ENCODE assay signal across 9 mouse cellular contexts in the genomic region with DNA sequence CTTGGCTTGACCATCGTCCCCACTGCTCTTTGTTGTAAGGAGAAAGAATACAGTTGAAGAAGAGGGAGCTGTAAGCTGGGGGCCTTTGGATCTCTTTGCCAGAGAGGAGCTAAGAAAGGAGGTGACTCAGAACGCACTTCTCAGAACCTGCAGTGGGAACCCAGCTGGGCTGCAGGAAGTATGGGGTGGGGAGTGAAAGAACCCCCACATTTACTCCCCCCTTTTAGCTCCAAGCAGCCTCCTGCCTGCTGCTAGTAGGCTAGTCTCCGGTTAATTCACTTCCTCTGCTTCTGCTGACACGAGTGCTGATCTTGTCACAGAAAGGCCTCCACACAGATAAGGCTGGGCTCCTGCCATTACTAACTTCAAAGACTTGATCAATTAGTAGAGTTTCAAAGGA. TPM values are rescaled to one million over a fixed set of nuclear protein-coding genes. Genes with fewer than 3 reads are reported as not detected.
DNase-seq lines count a peak whose midpoint lies in the region; ATAC-seq and TF ChIP-seq lines count a peak whose summit lies in the region.
"Had no signal": no experiment of that assay in that cellular context is flagged by ENCODE, and none has a peak within 500 bp of the region (broad histone marks: within the 10 kb centered on the region; RNA-seq: fewer than 3 reads in every experiment).

No protein-coding gene starts in this region.

- TF ChIP-seq CTCF in ES-Bruce4 (IDR thresholded peaks at IDR 0.05; ENCODE audit: low read depth, low read length) = no peak
- no peak for TF ChIP-seq CTCF in forebrain, postnatal 0 days (IDR thresholded peaks at IDR 0.05; ENCODE audit: low read depth)

- H3K27me3 ChIP-seq in kidney, embryonic 15.5 days = no peaks in the 10 kb centered on the region
- H3K27me3 ChIP-seq in ES-Bruce4 (ENCODE audit: control insufficient read depth, insufficient read depth, low read length, poor library complexity, severe bottlenecking) = peaks cover 4% of the 10 kb centered on the region; the same call in 1 of the 2 replicates
- H3K27me3 ChIP-seq in forebrain, postnatal 0 days (ENCODE audit: insufficient read depth, low read length) = no peaks in the 10 kb centered on the region
- H3K27me3 ChIP-seq in midbrain, embryonic 12.5 days = peaks cover 14% of the 10 kb centered on the region

- H3K36me3 ChIP-seq in kidney, embryonic 15.5 days = no peaks in the 10 kb centered on the region
- no peaks in the 10 kb centered on the region for H3K36me3 ChIP-seq in ES-Bruce4 (ENCODE audit: control insufficient read depth, insufficient read depth, low read length, poor library complexity, severe bottlenecking)
- H3K36me3 ChIP-seq in forebrain, postnatal 0 days (ENCODE audit: insufficient read depth) = no peaks in the 10 kb centered on the region
- H3K36me3 ChIP-seq in midbrain, embryonic 12.5 days = no peaks in the 10 kb centered on the region

- H3K27ac ChIP-seq in kidney, embryonic 15.5 days = peak overlapping the region; percentile 73
- H3K27ac ChIP-seq in ES-Bruce4 (ENCODE audit: insufficient read depth, low read length) = peak overlapping the region; percentile 45
- H3K27ac ChIP-seq in forebrain, postnatal 0 days (ENCODE audit: low read depth, low read length) = peak overlapping the region; percentile 45; the same call in 1 of the 2 replicates
- peak overlapping the region; percentile 73 for H3K27ac ChIP-seq in midbrain, embryonic 12.5 days (replicated peaks)
- H3K27ac ChIP-seq: liver, embryonic 14.5 days had no signal

- no peak overlapping the region for H3K4me2 ChIP-seq in kidney, embryonic 15.5 days
- no peak overlapping the region for H3K4me2 ChIP-seq in forebrain, postnatal 0 days (ENCODE audit: low read depth)
- H3K4me2 ChIP-seq in midbrain, embryonic 12.5 days (replicated peaks) = no peak overlapping the region

- H3K4me1 ChIP-seq in kidney, embryonic 15.5 days = peaks cover 75% of the 10 kb centered on the region
- H3K4me1 ChIP-seq in ES-Bruce4 (ENCODE audit: control insufficient read depth, insufficient read depth, low read length) = peaks cover 3% of the 10 kb centered on the region
- peaks cover 34% of the 10 kb centered on the region for H3K4me1 ChIP-seq in forebrain, postnatal 0 days (ENCODE audit: insufficient read depth)
- H3K4me1 ChIP-seq in midbrain, embryonic 12.5 days = peaks cover 58% of the 10 kb centered on the region

- 16% methylated on average over 4 of the region's 4 CpGs for WGBS in kidney, embryonic 15.5 days
- WGBS in forebrain, postnatal 0 days = 8% methylated on average over 4 of the region's 4 CpGs
- 20% methylated on average over 4 of the region's 4 CpGs for WGBS in midbrain, embryonic 12.5 days

- no peak overlapping the region for H3K4me3 ChIP-seq in kidney, embryonic 15.5 days (replicated peaks)
- H3K4me3 ChIP-seq in ES-Bruce4 (ENCODE audit: low read depth, low read length) = no peak overlapping the region
- no peak overlapping the region for H3K4me3 ChIP-seq in forebrain, postnatal 0 days (ENCODE audit: low read depth, low read length)
- no peak overlapping the region for H3K4me3 ChIP-seq in midbrain, embryonic 12.5 days

- TF ChIP-seq EP300 in ES-Bruce4 (IDR thresholded peaks at IDR 0.05; ENCODE audit: insufficient read depth, low read depth, low read length) = no peak

- no peak for TF ChIP-seq POLR2A in ES-Bruce4 (IDR thresholded peaks at IDR 0.05; ENCODE audit: insufficient read depth, low read length)

- no peak overlapping the region for H3K9ac ChIP-seq in kidney, embryonic 15.5 days
- H3K9ac ChIP-seq in ES-Bruce4 (ENCODE audit: low read depth, poor library complexity, severe bottlenecking) = no peak overlapping the region
- peak overlapping the region; percentile 14; the same call in 1 of the 2 replicates for H3K9ac ChIP-seq in forebrain, postnatal 0 days
- peak overlapping the region; percentile 11; the same call in 1 of the 2 replicates for H3K9ac ChIP-seq in midbrain, embryonic 12.5 days (replicated peaks)
- H3K9ac ChIP-seq: liver, embryonic 14.5 days had no signal

- H3K9me3 ChIP-seq in kidney, embryonic 15.5 days (replicated peaks) = no peaks in the 10 kb centered on the region
- H3K9me3 ChIP-seq in ES-Bruce4 (replicated peaks; ENCODE audit: control insufficient read depth, insufficient read depth, low read length, poor library complexity, severe bottlenecking) = no peaks in the 10 kb centered on the region
- no peaks in the 10 kb centered on the region for H3K9me3 ChIP-seq in forebrain, postnatal 0 days (ENCODE audit: low read length)
- no peaks in the 10 kb centered on the region for H3K9me3 ChIP-seq in midbrain, embryonic 12.5 days

- DNase-seq in kidney, adult 9 months = no peak
- DNase-seq in forebrain, postnatal 0 days = no peak
- no peak for DNase-seq in spleen, adult 12 weeks (ENCODE audit: low spot score)
- no peak for DNase-seq in ovary, postnatal 14 days (ENCODE audit: low spot score)
- DNase-seq in kidney, adult 8-10 months = no peak

- ATAC-seq in kidney, embryonic 15.5 days (replicated peaks; ENCODE audit: low FRiP score) = no peak
- ATAC-seq in forebrain, postnatal 0 days = no peak
- no peak for ATAC-seq in midbrain, embryonic 12.5 days (ENCODE audit: low FRiP score, low read depth)

RNA-seq across cellular contexts. Expression of a gene that starts 12.5 kb away (rescaled TPM):
- polyA plus RNA-seq in kidney, embryonic 15.5 days (2015; fragmentation: Nextera tagmentation; extraction: Ambion mirVana) = 7.5 and 7.6 TPM in 2 replicates
- 5.9 and 7.7 TPM in 2 replicates for polyA plus RNA-seq in ES-Bruce4 (2011; ENCODE audit: insufficient read depth, insufficient read length, low read depth, missing spikeins)
- total RNA-seq in forebrain, postnatal 0 days (2014; rRNA removed) = 46.0 and 47.6 TPM in 2 replicates
- polyA plus RNA-seq in forebrain, postnatal 0 days (2015; fragmentation: Nextera tagmentation; extraction: Ambion mirVana) = 9.4 and 11.6 TPM in 2 replicates
- polyA plus RNA-seq in midbrain, embryonic 12.5 days (2016; fragmentation: Nextera tagmentation; extraction: Ambion mirVana) = 12.8 and 14.6 TPM in 2 replicates

RNA-seq across cellular contexts. Expression of a gene that starts 59.7 kb away (rescaled TPM):
- 5.7 and 6.3 TPM in 2 replicates for polyA plus RNA-seq in kidney, embryonic 15.5 days (2015; fragmentation: Nextera tagmentation; extraction: Ambion mirVana)
- 0.65 and 1.1 TPM in 2 replicates for polyA plus RNA-seq in ES-Bruce4 (2011; ENCODE audit: insufficient read depth, insufficient read length, low read depth, missing spikeins)
- total RNA-seq in forebrain, postnatal 0 days (2014; rRNA removed) = 2.8 and 5.1 TPM in 2 replicates
- polyA plus RNA-seq in forebrain, postnatal 0 days (2015; fragmentation: Nextera tagmentation; extraction: Ambion mirVana) = 2.0 and 2.6 TPM in 2 replicates
- 0.46 and 0.54 TPM in 2 replicates for polyA plus RNA-seq in midbrain, embryonic 12.5 days (2016; fragmentation: Nextera tagmentation; extraction: Ambion mirVana)

Comparison
In these comparisons a context has a peak if more than half of its experiments do, and no peak if none do; other contexts are left out.
1. H3K9ac ChIP-seq: peak in forebrain, postnatal 0 days (single experiment) and midbrain, embryonic 12.5 days (single experiment); none in kidney, embryonic 15.5 days (single experiment) and ES-Bruce4 (single experiment).
2. Peak in every context shown above with its lines, with median percentiles within 50 percentile points of each other: H3K27ac ChIP-seq.